Mouse (Mus musculus) heart, postnatal 36 days (tissue): ENCODE measurements at regions not wholly inside any gene's neighbourhood (a gene's known extent, or its start where the extent isn't known, plus 50 kb on each side); places are given as distances from the start of the nearest gene placed in this dataset.

Source experiments
- DNase-seq, 2 experiments: peaks; one replicate each; pipeline ENCODE4 v3.0.0; 2021 to 2022
- intact Hi-C: fragments of 180-260 bp; cut with DNase I; formaldehyde crosslinking; loops from one replicate; pipeline ENCODE4 v1.15.1; 2025

GRCm38 (mm10) chr6:140368354-140369069 is 55.3 kb upstream of the Plekha5 start:
- no peak for DNase-seq
- intact Hi-C loops = no loop called here

- intact Hi-C loops = no loop called here
- no peak for DNase-seq
Measured at GRCm38 (mm10) chr6:140367303-140367702, 56.6 kb upstream of the Plekha5 start.

- intact Hi-C loops = no loop called here
- DNase-seq = no peak
Measured at GRCm38 (mm10) chr6:140366791-140367190, 57.1 kb upstream of the Plekha5 start.

- intact Hi-C loops = no loop called here
- no peak for DNase-seq
Measured at GRCm38 (mm10) chr6:140360996-140361395, 62.9 kb upstream of the Plekha5 start.

GRCm38 (mm10) chr6:140357901-140358300 is 66.0 kb upstream of the Plekha5 start:
- intact Hi-C loops = no loop called here
- no peak for DNase-seq

GRCm38 (mm10) chr6:140357300-140357699 is 66.6 kb upstream of the Plekha5 start:
- intact Hi-C loops = no loop called here
- no peak for DNase-seq

- DNase-seq = no peak
- intact Hi-C loops = no loop called here
Measured at GRCm38 (mm10) chr6:140354082-140354481, 69.8 kb upstream of the Plekha5 start.

GRCm38 (mm10) chr6:140353610-140354009 is 70.2 kb upstream of the Plekha5 start:
- intact Hi-C loops = no loop called here
- no peak for DNase-seq

GRCm38 (mm10) chr6:140351365-140352095 is 72.3 kb upstream of the Plekha5 start:
- no peak for DNase-seq
- intact Hi-C loops = no loop called here

- no peak for DNase-seq
- intact Hi-C loops = no loop called here
Measured at GRCm38 (mm10) chr6:140348578-140348977, 75.3 kb upstream of the Plekha5 start.

- intact Hi-C loops = no loop called here
- DNase-seq = no peak
Measured at GRCm38 (mm10) chr6:140346929-140347328, 76.9 kb upstream of the Plekha5 start.

GRCm38 (mm10) chr6:140343638-140344037 is 80.2 kb upstream of the Plekha5 start:
- DNase-seq = no peak
- intact Hi-C loops = no loop called here

- DNase-seq = no peak
- intact Hi-C loops = no loop called here
Measured at GRCm38 (mm10) chr6:140342881-140343280, 81.0 kb upstream of the Plekha5 start.

GRCm38 (mm10) chr6:140339731-140340130 is 84.1 kb upstream of the Plekha5 start:
- no peak for DNase-seq
- intact Hi-C loops = no loop called here

- intact Hi-C loops = no loop called here
- DNase-seq = no peak
Measured at GRCm38 (mm10) chr6:140337897-140338749, 85.7 kb upstream of the Plekha5 start.

GRCm38 (mm10) chr6:140337083-140337491 is 86.8 kb upstream of the Plekha5 start:
- intact Hi-C loops = no loop called here
- DNase-seq = no peak

- intact Hi-C loops = no loop called here
- DNase-seq = peak in 1 of 2 experiments; percentile 5
Measured at GRCm38 (mm10) chr6:140336414-140336941, 87.4 kb upstream of the Plekha5 start.

- intact Hi-C loops = no loop called here
- DNase-seq = no peak
Measured at GRCm38 (mm10) chr6:140333397-140333796, 90.5 kb upstream of the Plekha5 start.

GRCm38 (mm10) chr6:140308641-140309040 is 115.2 kb upstream of the Plekha5 start:
- no peak for DNase-seq
- intact Hi-C loops = no loop called here

GRCm38 (mm10) chr6:140306811-140307558 is 116.9 kb upstream of the Plekha5 start:
- intact Hi-C loops = no loop called here
- no peak for DNase-seq
